ENCODE assay signal across 8 mouse cellular contexts in the genomic region with DNA sequence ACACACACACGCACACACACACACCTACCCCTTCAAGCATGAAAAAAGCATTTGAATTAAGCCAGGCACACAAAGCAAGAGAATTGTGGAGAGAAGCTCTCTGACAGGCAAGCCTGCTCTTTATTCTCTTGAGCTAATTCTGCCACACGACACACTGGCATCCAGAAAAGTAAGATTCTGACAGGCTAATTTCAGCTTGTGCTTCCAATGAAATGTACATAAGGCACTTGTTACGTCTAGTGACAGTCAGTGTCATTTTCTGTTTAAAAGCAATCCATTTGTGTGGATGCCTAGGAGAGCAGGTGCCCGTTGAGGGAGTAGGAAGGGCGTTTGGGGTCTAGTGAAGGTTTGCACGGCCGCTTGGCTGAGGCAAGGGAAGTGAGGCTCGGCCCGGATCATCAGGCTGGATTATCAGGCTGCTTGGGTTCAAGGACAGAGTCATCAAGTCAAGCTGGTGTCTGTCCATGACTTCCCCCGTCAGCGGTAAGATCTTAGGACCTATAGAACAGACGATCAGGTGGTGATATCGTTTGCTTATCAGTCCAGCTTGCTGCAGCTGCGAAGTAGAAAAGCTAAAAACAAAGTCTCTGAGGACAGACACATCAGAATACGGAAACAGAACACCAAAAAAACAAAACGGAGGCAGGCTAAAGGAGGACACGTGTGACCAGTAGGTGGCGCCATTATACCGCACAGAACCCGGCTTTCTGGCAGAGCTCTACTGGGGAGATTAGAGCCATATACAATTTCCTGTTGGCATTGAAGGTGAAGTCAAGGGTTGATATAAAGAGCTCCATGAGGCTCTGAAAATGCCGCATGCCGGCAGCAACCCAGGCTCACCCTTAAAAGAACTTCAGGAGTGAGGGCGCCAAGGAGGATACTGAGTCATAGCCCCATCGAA. TPM values are rescaled to one million over a fixed set of nuclear protein-coding genes. Genes with fewer than 3 reads are reported as not detected.
DNase-seq lines count a peak whose midpoint lies in the region; ATAC-seq and TF ChIP-seq lines count a peak whose summit lies in the region.

No protein-coding gene starts in this region.

- 12% methylated on average over 24 of the region's 24 CpGs for WGBS in heart, embryonic 14.5 days
- 15% methylated on average over 24 of the region's 24 CpGs for WGBS in liver, embryonic 11.5 days
- 14% methylated on average over 24 of the region's 24 CpGs for WGBS in stomach, embryonic 16.5 days

- H3K79me3 ChIP-seq in C2C12 (ENCODE audit: low read depth) = no peaks in the 10 kb centered on the region

- no peaks in the 10 kb centered on the region for H3K79me2 ChIP-seq in C2C12 (ENCODE audit: control insufficient read depth, insufficient read depth)

- H3ac ChIP-seq in C2C12 (ENCODE audit: control insufficient read depth, insufficient read length, low read depth) = no peak overlapping the region

- no peaks in the 10 kb centered on the region for H3K9me3 ChIP-seq in heart, embryonic 14.5 days (ENCODE audit: control insufficient read depth, low read length)
- H3K9me3 ChIP-seq in liver, embryonic 11.5 days (ENCODE audit: control insufficient read depth, low read length) = no peaks in the 10 kb centered on the region
- H3K9me3 ChIP-seq in stomach, embryonic 16.5 days (replicated peaks; ENCODE audit: control insufficient read depth, low read length) = no peaks in the 10 kb centered on the region

- DNase-seq in brain, adult 2 months (ENCODE audit: low read depth, low spot score) = peak; percentile 96
- peak; percentile 20 for DNase-seq in fibroblast of lung, adult 2 months (ENCODE audit: low read depth)
- DNase-seq in kidney, postnatal 10 days = peak; percentile 86
- peak; percentile 69 for DNase-seq in liver, embryonic 11.5 days (ENCODE audit: low spot score)
- DNase-seq in neural tube, embryonic 10.5 days (ENCODE audit: extremely low spot score, low spot score) = peak; percentile 77

- peak overlapping the region; percentile 59 for H3K9ac ChIP-seq in heart, embryonic 14.5 days (ENCODE audit: low read length)
- no peak overlapping the region for H3K9ac ChIP-seq in liver, embryonic 11.5 days (ENCODE audit: low read depth, low read length)
- peak overlapping the region; percentile 35 for H3K9ac ChIP-seq in stomach, embryonic 16.5 days (ENCODE audit: low read length)

- H3K4me3 ChIP-seq in C2C12 (ENCODE audit: insufficient read depth, poor library complexity, severe bottlenecking) = no peak overlapping the region
- peak overlapping the region; percentile 24 to 26; a peak in 3 of 4 replicates for H3K4me3 ChIP-seq in heart, embryonic 14.5 days (ENCODE audit: control insufficient read depth in 1 of 2, insufficient read depth in 1 of 2, low read depth in 1 of 2, low read length in 2 of 2)
- H3K4me3 ChIP-seq in liver, embryonic 11.5 days (ENCODE audit: low read depth, low read length) = no peak overlapping the region
- H3K4me3 ChIP-seq in stomach, embryonic 16.5 days (replicated peaks; ENCODE audit: low read length) = peak overlapping the region; percentile 19; the same call in 1 of the 2 replicates

- H3K4me1 ChIP-seq in heart, embryonic 14.5 days (ENCODE audit: control insufficient read depth in 2 of 2, insufficient read depth in 2 of 2, low read length in 2 of 2) = peaks cover 2 to 13% of the 10 kb centered on the region in 2 experiments
- H3K4me1 ChIP-seq in liver, embryonic 11.5 days (replicated peaks; ENCODE audit: control insufficient read depth, insufficient read depth, low read length) = no peaks in the 10 kb centered on the region
- peaks cover 3% of the 10 kb centered on the region; the same call in 1 of the 2 replicates for H3K4me1 ChIP-seq in stomach, embryonic 16.5 days (ENCODE audit: control insufficient read depth, insufficient read depth, low read length)

- H3K27ac ChIP-seq in heart, embryonic 14.5 days (replicated peaks in 1 of 2; ENCODE audit: control insufficient read depth in 1 of 2, insufficient read depth in 1 of 2, low read depth in 2 of 2, low read length in 2 of 2) = no peak overlapping the region
- H3K27ac ChIP-seq in liver, embryonic 11.5 days (ENCODE audit: low read depth, low read length) = no peak overlapping the region
- no peak overlapping the region for H3K27ac ChIP-seq in stomach, embryonic 16.5 days (ENCODE audit: low read length)

- H3K27me3 ChIP-seq in C2C12 (ENCODE audit: control insufficient read depth, insufficient read depth, insufficient read length) = peaks cover 6% of the 10 kb centered on the region
- H3K27me3 ChIP-seq in heart, embryonic 14.5 days (ENCODE audit: control insufficient read depth, insufficient read depth, low read length) = peaks cover 5% of the 10 kb centered on the region; the same call in 1 of the 2 replicates
- no peaks in the 10 kb centered on the region for H3K27me3 ChIP-seq in liver, embryonic 11.5 days (replicated peaks; ENCODE audit: control insufficient read depth, insufficient read depth, low read length)
- H3K27me3 ChIP-seq in stomach, embryonic 16.5 days (ENCODE audit: control insufficient read depth, insufficient read depth, low read length) = no peaks in the 10 kb centered on the region

- no peaks in the 10 kb centered on the region for H3K36me3 ChIP-seq in C2C12 (ENCODE audit: control insufficient read depth, insufficient read depth)
- no peaks in the 10 kb centered on the region for H3K36me3 ChIP-seq in heart, embryonic 14.5 days (ENCODE audit: control insufficient read depth, insufficient read depth, low read length)
- H3K36me3 ChIP-seq in liver, embryonic 11.5 days (ENCODE audit: control insufficient read depth, insufficient read depth, low read length) = no peaks in the 10 kb centered on the region
- no peaks in the 10 kb centered on the region for H3K36me3 ChIP-seq in stomach, embryonic 16.5 days (ENCODE audit: control insufficient read depth, insufficient read depth, low read length)

- ATAC-seq in heart, embryonic 14.5 days (ENCODE audit: insufficient number of reproducible peaks, insufficient read depth, low FRiP score, low read depth) = no peak; the same call in 1 of the 2 replicates
- no peak; the same call in 1 of the 2 replicates for ATAC-seq in liver, embryonic 11.5 days (replicated peaks; ENCODE audit: low FRiP score)
- peak; percentile 37; the same call in 1 of the 2 replicates for ATAC-seq in stomach, embryonic 16.5 days (ENCODE audit: insufficient read depth, low FRiP score)

- peak overlapping the region; percentile 61 for H3K4me2 ChIP-seq in heart, embryonic 14.5 days (ENCODE audit: low read length)
- H3K4me2 ChIP-seq in liver, embryonic 11.5 days = peak overlapping the region; percentile 35
- H3K4me2 ChIP-seq in stomach, embryonic 16.5 days (ENCODE audit: low read depth, low read length) = peak overlapping the region; percentile 40

- peak; percentile 67 for TF ChIP-seq CTCF in C2C12 (IDR thresholded peaks at IDR 0.05; ENCODE audit: control insufficient read depth, insufficient read depth, insufficient read length)

TF ChIP-seq in C2C12, 6 proteins besides CTCF, POLR2A, EP300 and RAD21:
- no peak for TF ChIP-seq FOSL1 (IDR thresholded peaks at IDR 0.05; ENCODE audit: insufficient read depth, low read length, poor library complexity, severe bottlenecking)
- TF ChIP-seq MYOG (IDR thresholded peaks at IDR 0.05; ENCODE audit: control insufficient read depth, extremely low read depth, insufficient read length) = no peak
- TF ChIP-seq MYOD1 (IDR thresholded peaks at IDR 0.05; ENCODE audit: control insufficient read depth, insufficient read length, low read depth) = no peak
- TF ChIP-seq CEBPB (IDR thresholded peaks at IDR 0.05; ENCODE audit: low read depth) = no peak

RNA-seq across cellular contexts. Expression of a gene that starts 43.4 kb away (rescaled TPM):
- polyA plus RNA-seq in C2C12 (2012; fragmentation: generic; extraction: Trizol) = not detected
- polyA plus RNA-seq in heart, embryonic 14.5 days (2014; fragmentation: Nextera tagmentation; extraction: Ambion mirVana) = 0.32 and 0.46 TPM in 2 replicates
- polyA plus RNA-seq in liver, embryonic 11.5 days (2014; fragmentation: Nextera tagmentation; extraction: Ambion mirVana) = 1.3 and 1.9 TPM in 2 replicates
- polyA plus RNA-seq in stomach, embryonic 16.5 days (2015; fragmentation: Nextera tagmentation; extraction: Ambion mirVana) = 1.2 and 1.6 TPM in 2 replicates

Comparison
In these comparisons a context has a peak if more than half of its experiments do, and no peak if none do; other contexts are left out.
1. H3K4me3 ChIP-seq: peak in heart, embryonic 14.5 days (2 of 2) and stomach, embryonic 16.5 days (single experiment); none in C2C12 (single experiment) and liver, embryonic 11.5 days (single experiment).
2. DNase-seq: peak in every context shown above with its lines; median percentile 96 in brain, adult 2 months; 86 in kidney, postnatal 10 days; 77 in neural tube, embryonic 10.5 days; 69 in liver, embryonic 11.5 days; 20 in fibroblast of lung, adult 2 months.
3. Peak in every context shown above with its lines, with median percentiles within 50 percentile points of each other: H3K4me2 ChIP-seq.